Mouse (Mus musculus) layer of hippocampus, postnatal 36 days (tissue): ENCODE data around the gene Pim1. TPM values are rescaled to one million over a fixed set of nuclear protein-coding genes. Genes with fewer than 3 reads are reported as not detected.

Experiments
- DNase-seq, 2 experiments: peaks; one replicate each; pipeline ENCODE4 v3.0.0; 2022
- total RNA-seq, 2 experiments: library from RNA; stranded (reverse); gene quantifications; 2 replicates each; pipeline ENCODE4 v1.2.3; 2021

Pim1 gene
- total RNA-seq, 2 experiments from 2014 or later = 3.7 to 5.9 TPM

DNA sequence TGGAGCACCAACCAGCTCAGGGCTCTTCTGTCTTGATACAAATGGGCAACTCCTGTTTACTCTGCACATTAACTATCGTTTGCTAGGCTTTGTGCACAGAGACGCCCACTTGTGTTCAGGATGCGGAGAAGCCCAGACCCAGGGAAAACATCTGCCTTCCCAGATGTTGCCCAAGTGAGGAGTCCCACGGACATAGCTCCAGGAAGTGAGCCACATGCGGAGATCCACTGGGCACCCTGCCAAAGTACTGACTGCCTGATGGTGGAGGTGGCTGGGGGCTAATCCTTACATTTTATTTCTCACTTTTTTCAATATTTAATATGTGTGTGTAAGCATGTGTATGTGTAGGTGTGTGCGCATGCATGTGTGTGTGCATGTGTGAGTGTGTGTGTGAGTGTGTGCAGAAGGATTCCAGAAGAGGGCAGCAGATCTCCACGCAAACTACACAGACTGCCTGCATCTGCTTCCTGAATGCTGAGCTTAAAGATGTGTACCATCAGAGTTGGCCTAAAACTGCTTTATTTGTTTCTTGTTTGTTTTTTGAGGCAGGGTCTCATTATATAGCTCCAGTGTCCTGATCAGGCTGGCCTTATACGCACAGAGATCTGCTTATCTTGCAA lies 38.1 kb downstream of the Pim1 start:
- no peak for DNase-seq

DNA sequence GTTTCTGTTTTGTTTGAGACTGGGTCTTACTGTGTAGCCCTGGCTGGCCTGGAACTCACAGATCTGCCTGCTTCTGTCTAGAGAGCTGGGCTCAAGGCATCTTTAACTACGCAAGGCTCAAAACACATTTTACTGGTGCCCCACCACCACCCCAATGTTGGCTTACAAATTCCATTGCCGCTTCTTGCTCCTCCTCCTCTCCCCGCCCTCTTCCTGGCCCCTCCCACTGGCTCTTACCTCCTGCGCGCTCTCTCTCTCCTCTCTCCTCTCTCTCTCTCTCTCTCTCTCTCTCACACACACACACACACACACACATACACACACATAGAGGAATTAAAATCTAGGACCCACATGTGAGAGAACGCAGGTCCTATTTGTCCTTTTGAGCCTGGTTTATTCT lies 40.0 kb downstream of the Pim1 start:
- no peak for DNase-seq

DNA sequence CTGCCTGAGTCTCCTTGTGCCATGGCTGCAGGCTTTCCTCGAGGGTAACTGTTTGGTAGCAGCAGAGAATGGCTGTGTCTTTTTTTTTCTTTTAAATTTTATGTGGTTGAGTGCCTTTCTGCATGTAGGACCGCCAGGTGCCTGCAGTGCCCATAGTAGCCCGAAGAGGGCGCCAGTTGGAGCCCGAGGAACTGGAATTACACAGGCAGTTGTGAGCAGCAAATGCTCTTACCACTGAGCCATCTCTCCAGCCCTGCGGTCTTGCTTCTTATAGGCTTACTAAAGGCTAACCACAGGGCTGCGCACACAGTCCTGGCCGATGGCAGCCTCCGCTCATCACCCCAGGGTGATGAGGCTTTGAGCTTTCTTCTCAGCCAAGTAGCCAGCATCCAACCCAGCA lies 40.7 kb downstream of the Pim1 start:
- no peak for DNase-seq

DNA sequence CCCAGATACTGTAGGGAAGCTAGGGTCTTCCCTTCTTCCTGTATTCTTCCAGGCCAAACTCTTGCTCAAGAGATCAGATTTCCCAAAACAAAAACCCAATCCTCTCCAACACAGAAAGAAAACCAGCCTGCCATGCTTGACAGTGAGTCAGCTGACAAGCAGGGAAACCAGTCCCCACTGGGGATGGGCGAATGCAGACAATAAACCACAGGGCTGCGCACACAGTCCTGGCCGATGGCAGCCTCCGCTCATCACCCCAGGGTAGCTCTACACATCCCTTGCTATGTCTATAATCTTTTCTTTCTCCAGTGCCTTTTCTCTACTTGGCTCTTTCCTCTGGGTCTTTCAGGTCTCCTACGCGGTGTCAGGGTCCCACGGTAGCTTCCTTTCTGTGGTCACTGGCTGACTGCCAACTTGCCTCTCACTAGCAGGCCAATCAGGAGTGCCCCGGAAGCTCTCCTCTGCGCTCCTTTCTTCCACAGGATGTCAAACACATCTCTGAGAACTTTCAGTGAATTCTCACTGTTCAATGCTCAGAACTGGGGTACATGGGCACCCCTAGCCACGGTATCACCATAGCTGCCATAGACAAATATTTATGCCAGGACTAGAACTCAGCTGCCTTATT lies 41.3 kb downstream of the Pim1 start:
- no peak for DNase-seq

DNA sequence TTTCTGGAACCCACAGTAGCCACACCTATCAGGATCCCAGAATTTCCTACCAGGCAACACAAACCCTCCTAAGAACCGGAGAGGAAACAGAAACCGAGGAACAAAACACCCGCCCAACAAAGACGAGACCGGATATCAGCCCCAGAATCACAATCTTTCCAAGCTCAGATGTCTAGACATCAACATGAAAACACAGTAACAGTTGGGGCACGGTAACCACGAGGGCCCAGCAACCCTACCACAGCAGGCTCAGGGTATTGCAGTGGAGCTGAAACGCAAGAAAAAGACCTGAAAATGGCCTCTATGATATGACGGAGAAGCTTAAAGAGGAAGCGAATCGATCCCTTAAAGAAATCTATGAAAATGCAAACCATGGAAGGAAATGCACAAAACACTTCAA lies 43.3 kb downstream of the Pim1 start:
- DNase-seq = no peak

DNA sequence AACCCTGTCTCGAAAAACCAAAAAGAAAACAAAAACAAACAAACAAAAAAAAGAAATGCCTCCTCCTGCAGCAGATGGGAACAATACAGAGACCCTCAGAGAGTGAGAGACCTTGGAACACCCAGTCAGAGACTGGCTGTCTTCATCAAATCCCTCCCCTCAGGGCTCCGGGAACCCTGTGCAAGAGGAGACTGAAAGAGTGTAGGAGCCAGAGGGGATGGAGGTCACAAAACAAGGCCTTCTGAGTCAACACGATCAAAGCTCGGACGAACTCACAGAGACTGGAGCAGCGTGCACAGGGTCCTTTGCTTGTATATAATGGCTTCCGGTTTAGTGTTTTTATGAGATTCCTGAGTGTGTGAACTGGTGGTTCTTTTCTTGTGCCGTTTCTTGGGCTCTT lies 49.9 kb downstream of the Pim1 start:
- no peak for DNase-seq

DNA sequence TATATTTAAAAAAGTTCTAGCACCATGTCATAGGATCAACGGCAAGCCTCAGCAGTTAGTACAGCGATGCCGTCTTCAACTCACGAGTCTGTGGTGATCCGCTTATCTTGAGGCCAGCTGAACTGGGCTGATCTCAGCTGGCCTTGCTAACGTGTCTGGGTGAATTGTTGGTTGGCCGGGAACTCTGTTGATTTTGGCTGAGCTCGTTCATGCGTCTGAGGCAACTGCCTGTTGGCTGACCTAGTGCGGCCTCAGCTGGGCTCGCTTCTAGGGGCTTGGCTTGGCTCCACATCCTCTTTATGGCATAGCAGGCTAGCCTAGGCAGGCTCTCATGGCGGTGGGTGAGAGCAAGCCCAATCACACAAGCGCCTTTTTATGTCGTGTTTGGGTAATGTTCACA lies 50.9 kb downstream of the Pim1 start:
- DNase-seq = no peak

DNA sequence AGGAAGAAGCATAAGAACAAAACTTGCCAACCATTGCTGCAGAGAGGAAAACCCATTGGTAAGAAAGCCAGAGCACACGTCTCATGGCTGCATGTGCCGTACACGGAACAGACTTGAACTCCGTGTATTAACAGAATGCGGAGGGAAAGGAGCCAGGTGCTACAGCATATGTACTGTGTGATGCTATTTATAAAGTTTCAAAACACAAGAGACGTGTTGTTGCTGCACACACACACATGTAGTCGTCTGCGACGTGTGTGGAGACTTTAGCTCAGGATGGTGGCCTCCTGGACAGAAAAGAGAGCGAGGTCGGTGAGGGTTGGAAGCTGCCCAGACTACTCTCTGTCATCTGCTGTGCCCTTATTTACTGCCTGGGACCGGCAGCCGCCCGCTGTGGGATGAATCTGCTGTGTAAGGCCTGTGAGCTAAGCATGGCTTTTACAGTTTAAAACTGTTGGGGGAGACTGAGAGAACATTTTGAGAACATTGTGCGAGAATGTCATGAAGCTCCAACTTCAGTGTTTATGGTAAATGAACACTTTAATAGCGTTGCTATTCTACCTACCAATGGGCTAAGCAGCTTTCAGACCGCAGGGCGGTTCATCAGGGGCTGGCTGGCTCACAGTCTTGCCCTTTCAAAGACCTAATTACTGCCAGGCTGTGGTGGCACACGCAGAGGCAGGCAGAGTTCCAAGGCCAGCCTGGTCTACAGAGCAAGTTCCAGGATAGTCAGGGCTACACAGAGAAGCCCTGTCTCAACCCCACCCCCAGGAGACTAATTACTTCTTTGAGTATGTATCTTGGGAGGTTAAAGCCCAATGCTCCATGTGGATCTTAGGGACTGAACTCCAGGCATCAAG lies 52.5 kb downstream of the Pim1 start:
- DNase-seq = peak; percentile 29 to 30

DNA sequence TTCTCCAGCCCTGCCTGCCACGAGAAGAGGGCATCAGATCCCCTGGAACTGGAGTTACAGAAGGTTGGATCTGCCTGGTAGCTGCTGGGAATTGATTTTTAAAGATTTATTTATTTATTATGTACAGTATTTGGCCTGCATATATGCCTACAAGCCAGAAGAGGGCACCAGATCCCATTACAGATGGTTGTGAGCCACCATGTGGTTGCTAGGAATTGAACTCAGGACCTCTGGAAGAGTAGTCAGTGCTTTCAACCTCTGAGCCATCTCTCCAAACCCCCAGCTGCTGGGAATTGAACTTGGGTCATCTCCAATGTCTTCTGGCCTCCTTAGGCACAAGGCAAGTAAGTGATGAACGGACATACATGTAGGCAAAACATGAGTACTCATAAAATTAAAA lies 53.5 kb downstream of the Pim1 start:
- DNase-seq = no peak

DNA sequence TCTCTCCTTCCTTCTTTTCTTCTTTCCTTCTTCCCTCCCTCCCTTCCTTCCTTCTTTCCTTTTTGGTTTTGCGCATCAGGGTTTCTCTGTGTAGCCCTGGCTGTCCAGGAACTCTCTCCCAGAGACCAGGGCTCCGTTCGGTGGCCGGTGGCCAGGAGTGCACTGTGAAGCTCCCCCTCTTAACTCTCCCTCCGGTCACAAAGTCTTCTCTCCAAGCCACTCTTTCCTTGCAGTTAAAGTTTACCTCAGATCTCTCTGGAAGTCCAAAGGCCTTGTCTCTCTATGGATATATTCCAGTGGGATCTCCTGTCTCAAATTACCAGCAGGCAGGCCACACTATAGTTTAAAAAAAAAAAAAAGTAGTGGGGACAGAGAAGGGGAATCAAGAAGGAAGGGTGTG lies 54.7 kb downstream of the Pim1 start:
- DNase-seq = no peak

Other genes with a start within 250 kb of the Pim1 start
- 10 to 100 TPM; 17.6 to 17.9 TPM for gene Ppil1, start 226.6 kb upstream of the Pim1 start, total RNA-seq
- 10 to 100 TPM; 77.6 to 80.4 TPM for gene BC004004, start 222.0 kb upstream of the Pim1 start, total RNA-seq
- 1 to 10 TPM; 1.2 to 1.4 TPM for gene Pi16, start 173.1 kb upstream of the Pim1 start, total RNA-seq
- 100 to 1,000 TPM; 568 to 611 TPM for gene Mtch1, start 142.8 kb upstream of the Pim1 start, total RNA-seq
- gene Fgd2, start 129.8 kb upstream of the Pim1 start, total RNA-seq = 1 to 10 TPM; 4.2 to 6.9 TPM
- not detected for gene Gm17657, start 58.9 kb downstream of the Pim1 start, total RNA-seq
- 10 to 100 TPM; 42.7 to 45.8 TPM for gene Tbc1d22b, start 59.0 kb downstream of the Pim1 start, total RNA-seq
- gene Tmem217, start 61.6 kb downstream of the Pim1 start, total RNA-seq = not detected
- 10 to 100 TPM; 47.4 to 47.9 TPM for gene Rnf8, start 124.0 kb downstream of the Pim1 start, total RNA-seq
- gene Gm28043, start 124.1 kb downstream of the Pim1 start, total RNA-seq = 1 to 10 TPM; 3.4 to 5.0 TPM
- gene Cmtr1, start 169.8 kb downstream of the Pim1 start, total RNA-seq = 100 to 1,000 TPM; 110 to 112 TPM
- 10 to 100 TPM; 21.7 to 25.5 TPM for gene Ccdc167, start 226.3 kb downstream of the Pim1 start, total RNA-seq